Mouse (Mus musculus) small intestine, adult 2 months (tissue): ENCODE data around the gene Lgalsl. TPM values are rescaled to one million over a fixed set of nuclear protein-coding genes. Genes with fewer than 3 reads are reported as not detected.
A peak's percentile ranks its signal among the peaks of the same experiment; 100 is the strongest.

ENCODE experiments used
- H3K27ac ChIP-seq: fragments of 200-500 bp; 2 replicates; pipeline ENCODE4 v1.5.1; 2012; ENCODE audit warnings: low read depth, low read length, control low read depth, inconsistent platforms; ENCODE audit not compliant: insufficient read depth
- H3K27me3 ChIP-seq: fragments of 200-500 bp; 2 replicates; pipeline ENCODE4 v1.6.1; 2012; ENCODE audit warnings: mild to moderate bottlenecking, moderate library complexity, low read length, inconsistent platforms; ENCODE audit not compliant: control insufficient read depth, insufficient read depth
- H3K36me3 ChIP-seq: fragments of 200-500 bp; 2 replicates; pipeline ENCODE4 v1.6.1; 2012; ENCODE audit warnings: mild to moderate bottlenecking, low read length, control low read depth, inconsistent platforms; ENCODE audit not compliant: control insufficient read depth, insufficient read depth
- H3K4me1 ChIP-seq: fragments of 200-500 bp; 2 replicates; pipeline ENCODE4 v1.6.1; 2012; ENCODE audit warnings: low read length, inconsistent platforms, mixed read lengths; ENCODE audit not compliant: control insufficient read depth, insufficient read depth, insufficient read length
- H3K4me3 ChIP-seq: fragments of 200-500 bp; 2 replicates; pipeline ENCODE4 v1.5.1; 2012; ENCODE audit warnings: low read depth, mild to moderate bottlenecking, control low read depth, inconsistent platforms, low read length, moderate library complexity
- CTCF ChIP-seq: fragments of 200-500 bp; IDR thresholded peaks from 2 replicates; pipeline ENCODE4 v1.5.1; 2012; ENCODE audit warnings: low read depth, mild to moderate bottlenecking, control low read depth, inconsistent platforms, low read length, moderate library complexity, mixed read lengths; ENCODE audit not compliant: insufficient replicate concordance, insufficient read length; ENCODE audit errors: extremely low read depth
- POLR2A ChIP-seq: fragments of 200-500 bp; IDR thresholded peaks from 2 replicates; pipeline ENCODE4 v1.6.1; 2012; ENCODE audit warnings: low read depth, mild to moderate bottlenecking, control low read depth, inconsistent platforms, low read length, moderate library complexity
- WGBS: fragments of 180-500 bp; shearing (Covaris S2); methylation state at CpG from one replicate; pipeline ENCODE4 v1.1.7; 2018; 5-methylcytosine and 5-hydroxymethylcytosine counted together
- polyA plus RNA-seq: library from polyadenylated mRNA; depleted of rRNA; stranded (reverse); fragments of >200 nt; gene quantifications from 2 replicates; pipeline ENCODE4 v1.2.3, GENCODE M21; 2012; rRNA removed

Gene Lgalsl
- 2.7 and 4.5 TPM in 2 replicates for polyA plus RNA-seq

DNA sequence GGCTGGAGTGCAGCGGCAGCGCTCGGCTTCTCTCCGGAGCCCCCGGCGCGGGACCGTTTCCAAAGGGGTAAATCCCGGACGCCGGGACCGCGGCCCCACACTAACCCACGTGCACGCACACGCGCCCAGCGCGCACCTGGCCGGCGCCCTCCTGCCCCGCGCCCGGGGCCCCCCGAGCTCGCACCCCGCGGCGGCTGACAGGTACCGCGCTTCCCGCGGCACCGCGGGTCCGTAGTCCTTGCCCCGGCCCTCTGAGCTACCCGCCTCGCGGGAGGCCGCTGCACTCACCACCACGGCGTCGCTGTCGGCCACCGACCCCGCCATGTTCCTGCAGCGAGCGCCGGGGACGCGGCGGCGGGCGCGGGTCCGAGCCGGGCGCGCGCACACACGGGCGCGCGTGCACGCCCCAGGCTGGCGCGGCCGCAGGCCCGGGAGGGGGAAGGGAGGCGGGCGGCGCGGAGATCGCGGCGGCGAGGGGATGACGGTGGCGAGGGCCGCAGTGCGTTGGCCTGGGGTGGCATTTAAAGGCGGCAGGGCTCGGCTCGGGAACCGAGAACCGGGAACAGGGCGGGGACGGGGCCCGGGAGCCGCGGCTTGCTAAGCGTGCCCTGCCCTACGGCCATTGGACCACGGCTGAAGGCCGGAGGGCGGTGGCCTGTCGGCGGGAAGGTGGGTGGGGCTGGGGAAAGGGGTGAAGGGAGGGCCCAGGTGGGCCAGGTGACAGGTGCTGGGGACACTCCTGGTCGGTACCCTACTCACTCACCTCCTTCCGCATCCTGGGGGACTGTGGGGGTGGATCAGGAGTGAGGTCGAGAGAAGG, at the start of gene Lgalsl:
Gene Lgalsl, minus strand, starts transcription at position 371 of the 820 bp plus-strand sequence.
- Histone ChIP-seq H3K36me3 (peaks cover 20% of the 10 kb centered on the region), H3K27me3 (no peaks in the 10 kb centered on the region), H3K4me3 (peak within 1 kb of the TSS; percentile 78), H3K4me1 (peaks cover 9% of the 10 kb centered on the region; the same call in 1 of the 2 replicates), H3K27ac (peak within 1 kb of the TSS; percentile 94)
- TF ChIP-seq POLR2A: peak; percentile 66
- peak; percentile 33; the same call in 1 of the 2 replicates for TF ChIP-seq CTCF
- WGBS: under 1% methylated on average over 102 of the region's 102 CpGs

DNA sequence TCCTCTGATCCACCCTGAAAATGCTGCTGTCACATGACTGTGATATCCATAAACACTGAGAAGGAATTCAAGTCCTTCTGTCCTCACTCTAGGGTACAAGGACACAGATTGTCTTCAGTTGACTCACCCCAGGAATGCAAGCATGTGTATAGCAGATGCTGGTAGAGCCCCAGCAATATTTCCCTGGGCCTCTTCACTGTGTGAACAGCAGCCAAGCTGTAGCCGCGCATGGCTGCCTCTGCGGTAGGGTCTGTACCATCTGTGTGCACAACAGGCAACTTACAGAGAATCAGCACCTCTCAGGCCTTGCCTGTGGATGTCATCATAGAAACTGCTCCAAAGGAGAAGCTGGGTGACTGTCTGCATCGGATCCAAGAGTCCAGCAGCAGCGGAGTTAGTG, 47.8 kb upstream of the Lgalsl start:
- no peak overlapping the region for H3K27ac ChIP-seq
- no peak overlapping the region for H3K4me3 ChIP-seq
- no peaks in the 10 kb centered on the region for H3K27me3 ChIP-seq
- no peaks in the 10 kb centered on the region for H3K36me3 ChIP-seq
- WGBS: 83% methylated on average over 5 of the region's 5 CpGs
- H3K4me1 ChIP-seq: peaks cover 4% of the 10 kb centered on the region; the same call in 1 of the 2 replicates
- TF ChIP-seq POLR2A (no peak), CTCF (no peak)

DNA sequence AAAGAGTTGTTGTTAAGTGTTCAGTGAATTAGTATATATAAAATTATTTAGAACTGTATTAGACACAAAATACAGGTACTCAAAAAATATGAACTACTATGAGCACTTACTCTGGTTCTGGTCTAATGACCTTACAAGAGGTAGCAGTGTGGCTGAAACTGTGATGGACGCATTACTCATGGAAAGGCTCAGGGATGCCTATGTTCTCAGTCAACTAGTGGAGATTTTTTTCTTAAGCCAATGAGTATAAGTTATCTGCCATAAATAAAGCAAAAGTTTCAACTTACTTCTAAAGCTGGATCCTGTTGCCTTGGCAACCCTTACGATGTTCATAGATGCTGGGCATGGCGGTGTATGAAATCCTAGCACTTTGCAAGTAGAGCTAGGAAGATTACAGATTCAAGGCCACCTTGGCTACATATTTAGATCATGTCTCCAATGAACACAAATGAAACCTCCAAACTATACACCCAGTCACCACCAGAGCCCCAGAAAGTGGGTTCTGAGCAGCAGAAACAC, 46.8 kb upstream of the Lgalsl start:
- over 99% methylated on average over 3 of the region's 3 CpGs for WGBS

DNA sequence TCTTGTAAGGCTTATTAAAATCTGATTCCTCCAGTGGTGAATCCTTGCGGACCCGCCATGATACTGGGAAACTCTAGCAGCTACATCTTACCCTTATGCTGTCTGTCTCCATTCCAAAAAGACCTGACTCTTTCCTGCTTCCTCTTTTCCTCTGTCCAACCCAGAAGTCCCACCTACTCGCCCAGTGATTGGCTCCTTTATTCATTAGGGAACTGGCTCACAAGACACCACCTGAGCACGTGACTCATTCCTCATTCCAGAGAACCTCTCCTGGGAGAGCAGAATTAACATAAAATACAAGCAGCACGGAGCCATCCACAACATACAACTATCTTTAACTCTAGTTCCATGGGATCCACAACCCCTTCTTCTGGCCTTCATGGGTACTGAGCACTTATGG, 42.5 kb upstream of the Lgalsl start:
- WGBS: 75% methylated on average over 5 of the region's 5 CpGs
- no peak overlapping the region for H3K4me3 ChIP-seq
- H3K4me1 ChIP-seq: no peaks in the 10 kb centered on the region
- no peaks in the 10 kb centered on the region for H3K27me3 ChIP-seq
- no peaks in the 10 kb centered on the region for H3K36me3 ChIP-seq
- TF ChIP-seq CTCF (no peak), POLR2A (no peak)
- H3K27ac ChIP-seq: no peak overlapping the region

More for the DNA sequence above, 46.8 kb upstream of the Lgalsl start:
- Histone ChIP-seq H3K4me3 (no peak overlapping the region), H3K4me1 (peaks cover 4% of the 10 kb centered on the region; the same call in 1 of the 2 replicates), H3K27ac (no peak overlapping the region), H3K27me3 (no peaks in the 10 kb centered on the region), H3K36me3 (no peaks in the 10 kb centered on the region)
- no peak for TF ChIP-seq CTCF
- no peak for TF ChIP-seq POLR2A

DNA sequence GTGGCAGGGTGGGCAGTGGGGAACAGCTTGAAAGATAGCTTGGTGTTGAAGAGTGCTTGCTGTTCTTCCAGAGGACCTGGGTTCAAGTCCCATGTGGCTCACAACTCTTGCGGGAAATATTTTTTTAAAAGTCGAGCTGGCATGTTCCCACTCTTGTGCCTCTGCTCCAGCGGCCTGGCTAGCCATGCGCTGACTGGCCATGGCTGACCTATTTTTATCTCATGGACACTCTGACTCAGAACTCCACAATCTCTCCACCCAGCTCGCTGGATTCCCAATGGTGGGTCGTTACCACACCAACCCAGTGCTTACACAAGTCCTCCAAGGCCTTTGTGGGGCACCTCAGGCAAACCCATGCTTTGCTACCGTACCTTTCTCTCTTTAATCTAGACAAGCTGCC, 42.1 kb upstream of the Lgalsl start:
- WGBS: 78% methylated on average over 7 of the region's 7 CpGs

DNA sequence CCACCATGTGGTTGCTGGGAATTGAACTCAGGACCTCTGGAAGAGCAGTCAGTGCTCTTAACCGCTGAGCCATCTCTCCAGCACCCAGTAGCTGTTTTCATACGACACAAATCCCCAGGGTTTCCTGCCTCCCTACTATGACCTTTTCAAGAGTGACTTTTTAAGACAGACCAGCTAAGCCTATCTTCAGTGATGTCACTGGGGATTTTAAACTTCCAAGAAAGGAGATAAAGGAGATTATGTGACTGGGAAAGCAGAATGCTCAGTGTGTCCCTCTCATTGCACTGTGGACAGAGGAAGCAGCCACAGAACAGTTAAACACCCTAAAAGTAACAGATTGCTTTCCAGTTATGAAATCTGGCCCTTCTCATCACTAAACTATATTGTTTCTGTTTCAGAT, 41.6 kb upstream of the Lgalsl start:
- no peak overlapping the region for H3K27ac ChIP-seq
- no peaks in the 10 kb centered on the region for H3K27me3 ChIP-seq
- no peaks in the 10 kb centered on the region for H3K36me3 ChIP-seq
- H3K4me1 ChIP-seq: no peaks in the 10 kb centered on the region
- no peak overlapping the region for H3K4me3 ChIP-seq
- 81% methylated on average over 2 of the region's 2 CpGs for WGBS
- TF ChIP-seq CTCF (no peak), POLR2A (no peak)

More for the DNA sequence above, 42.1 kb upstream of the Lgalsl start:
- H3K4me3 ChIP-seq: no peak overlapping the region
- TF ChIP-seq POLR2A (no peak), CTCF (no peak)
- H3K36me3 ChIP-seq: no peaks in the 10 kb centered on the region
- H3K4me1 ChIP-seq: no peaks in the 10 kb centered on the region
- H3K27me3 ChIP-seq: no peaks in the 10 kb centered on the region
- no peak overlapping the region for H3K27ac ChIP-seq

DNA sequence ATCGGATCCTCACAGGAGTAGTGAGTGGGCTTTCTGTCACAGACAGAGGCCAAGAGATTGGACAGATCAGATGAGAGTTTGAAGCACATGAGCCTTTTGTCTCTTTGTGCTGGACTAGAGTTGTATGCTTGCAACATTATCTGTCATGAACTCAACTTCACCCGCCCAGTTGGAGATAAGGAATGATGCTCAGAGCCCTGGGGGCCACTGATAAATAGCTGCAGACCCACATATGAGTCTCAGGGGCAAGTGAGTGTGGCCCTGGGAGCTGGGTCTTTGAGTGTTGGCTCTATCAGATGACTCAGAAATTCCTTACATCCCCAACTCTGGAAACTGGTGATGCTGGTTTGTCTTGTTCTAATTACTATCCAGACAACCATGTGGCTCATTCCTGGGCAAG, 39.1 kb upstream of the Lgalsl start:
- Histone ChIP-seq H3K4me1 (peaks cover 3% of the 10 kb centered on the region; the same call in 1 of the 2 replicates), H3K27me3 (no peaks in the 10 kb centered on the region), H3K36me3 (no peaks in the 10 kb centered on the region), H3K4me3 (no peak overlapping the region), H3K27ac (no peak overlapping the region)
- TF ChIP-seq POLR2A (no peak), CTCF (no peak)
- 81% methylated on average over 2 of the region's 2 CpGs for WGBS
